Mouse (Mus musculus): Measurements from ENCODE around the gene Gm49355.
A peak's percentile ranks its signal among the peaks of the same experiment; 100 is the strongest.
"Not testable (repeated sequence)": the region's sequence is repeated elsewhere in the genome, so short reads cannot be mapped to it uniquely, and the experiment has no call there.

Gene Gm49355

GRCm38 (mm10) chr14:12283641-12284040 is at the start of gene Gm49355:
Gene Gm49355 (plus strand): TSS chr14:12283976.
- DNase-seq (ENCODE audit: low spot score): no peak

- no peak for DNase-seq (ENCODE audit: low spot score)
Observed at GRCm38 (mm10) chr14:12243726-12244125, 40.0 kb upstream of the Gm49355 start.

- no peak for DNase-seq (ENCODE audit: low spot score)
Observed at GRCm38 (mm10) chr14:12276031-12276430, 7.7 kb upstream of the Gm49355 start.

- DNase-seq (ENCODE audit: low spot score): peak; percentile 86
Observed at GRCm38 (mm10) chr14:12284141-12284912, 551 bp downstream of the Gm49355 start, which contains the start of gene 3830406C13Rik. Gene 3830406C13Rik (plus strand): TSS chr14:12284173.

- DNase-seq (ENCODE audit: low spot score): not testable (repeated sequence)
Observed at GRCm38 (mm10) chr14:12289747-12290146, 6.0 kb downstream of the Gm49355 start.

- no peak for DNase-seq (ENCODE audit: low spot score)
Observed at GRCm38 (mm10) chr14:12296391-12296790, 12.6 kb downstream of the Gm49355 start.

- no peak for DNase-seq (ENCODE audit: low spot score)
Observed at GRCm38 (mm10) chr14:12299171-12299570, 15.4 kb downstream of the Gm49355 start.

- DNase-seq (ENCODE audit: low spot score): no peak
Observed at GRCm38 (mm10) chr14:12299654-12300053, 15.9 kb downstream of the Gm49355 start.

- DNase-seq (ENCODE audit: low spot score): no peak
Observed at GRCm38 (mm10) chr14:12300275-12300674, 16.5 kb downstream of the Gm49355 start.

GRCm38 (mm10) chr14:12300677-12301076 is 16.9 kb downstream of the Gm49355 start:
- peak; percentile 5 for DNase-seq (ENCODE audit: low spot score)

GRCm38 (mm10) chr14:12303106-12303505 is 19.3 kb downstream of the Gm49355 start:
- DNase-seq (ENCODE audit: low spot score): no peak

- DNase-seq (ENCODE audit: low spot score): no peak
Observed at GRCm38 (mm10) chr14:12333622-12334021, 49.8 kb downstream of the Gm49355 start.

- DNase-seq (ENCODE audit: low spot score): no peak
Observed at GRCm38 (mm10) chr14:12334925-12335324, 51.1 kb downstream of the Gm49355 start.

- DNase-seq (ENCODE audit: low spot score): no peak
Observed at GRCm38 (mm10) chr14:12337421-12337997, 53.7 kb downstream of the Gm49355 start.

- DNase-seq (ENCODE audit: low spot score): no peak
Observed at GRCm38 (mm10) chr14:12337998-12338809, 54.4 kb downstream of the Gm49355 start.

GRCm38 (mm10) chr14:12338811-12339565 is 55.2 kb downstream of the Gm49355 start:
- DNase-seq (ENCODE audit: low spot score): no peak

GRCm38 (mm10) chr14:12340238-12341074 is 56.7 kb downstream of the Gm49355 start:
- no peak for DNase-seq (ENCODE audit: low spot score)

GRCm38 (mm10) chr14:12341075-12341788 is 57.5 kb downstream of the Gm49355 start:
- no peak for DNase-seq (ENCODE audit: low spot score)

GRCm38 (mm10) chr14:12341789-12342457 is 58.1 kb downstream of the Gm49355 start:
- no peak for DNase-seq (ENCODE audit: low spot score)

Measured in urinary bladder, postnatal 14 days (tissue).